Mouse (Mus musculus) small intestine, adult 2 months (tissue): ENCODE data around the gene Cog3. TPM values are rescaled to one million over a fixed set of nuclear protein-coding genes. Genes with fewer than 3 reads are reported as not detected.
"Not testable (repeated sequence)": the region's sequence is repeated elsewhere in the genome, so short reads cannot be mapped to it uniquely, and the experiment has no call there.

ENCODE experiments used
- H3K27ac ChIP-seq: fragments of 200-500 bp; 2 replicates; pipeline ENCODE4 v1.5.1; 2012; ENCODE audit warnings: low read depth, low read length, control low read depth, inconsistent platforms; ENCODE audit not compliant: insufficient read depth
- H3K27me3 ChIP-seq: fragments of 200-500 bp; 2 replicates; pipeline ENCODE4 v1.6.1; 2012; ENCODE audit warnings: mild to moderate bottlenecking, moderate library complexity, low read length, inconsistent platforms; ENCODE audit not compliant: control insufficient read depth, insufficient read depth
- H3K36me3 ChIP-seq: fragments of 200-500 bp; 2 replicates; pipeline ENCODE4 v1.6.1; 2012; ENCODE audit warnings: mild to moderate bottlenecking, low read length, control low read depth, inconsistent platforms; ENCODE audit not compliant: control insufficient read depth, insufficient read depth
- H3K4me1 ChIP-seq: fragments of 200-500 bp; 2 replicates; pipeline ENCODE4 v1.6.1; 2012; ENCODE audit warnings: low read length, inconsistent platforms, mixed read lengths; ENCODE audit not compliant: control insufficient read depth, insufficient read depth, insufficient read length
- H3K4me3 ChIP-seq: fragments of 200-500 bp; 2 replicates; pipeline ENCODE4 v1.5.1; 2012; ENCODE audit warnings: low read depth, mild to moderate bottlenecking, control low read depth, inconsistent platforms, low read length, moderate library complexity
- CTCF ChIP-seq: fragments of 200-500 bp; IDR thresholded peaks from 2 replicates; pipeline ENCODE4 v1.5.1; 2012; ENCODE audit warnings: low read depth, mild to moderate bottlenecking, control low read depth, inconsistent platforms, low read length, moderate library complexity, mixed read lengths; ENCODE audit not compliant: insufficient replicate concordance, insufficient read length; ENCODE audit errors: extremely low read depth
- POLR2A ChIP-seq: fragments of 200-500 bp; IDR thresholded peaks from 2 replicates; pipeline ENCODE4 v1.6.1; 2012; ENCODE audit warnings: low read depth, mild to moderate bottlenecking, control low read depth, inconsistent platforms, low read length, moderate library complexity
- WGBS: fragments of 180-500 bp; shearing (Covaris S2); methylation state at CpG from one replicate; pipeline ENCODE4 v1.1.7; 2018; 5-methylcytosine and 5-hydroxymethylcytosine counted together
- polyA plus RNA-seq: library from polyadenylated mRNA; depleted of rRNA; stranded (reverse); fragments of >200 nt; gene quantifications from 2 replicates; pipeline ENCODE4 v1.2.3, GENCODE M21; 2012

Gene Cog3
- polyA plus RNA-seq, 1 experiment, result 5.7 TPM

DNA sequence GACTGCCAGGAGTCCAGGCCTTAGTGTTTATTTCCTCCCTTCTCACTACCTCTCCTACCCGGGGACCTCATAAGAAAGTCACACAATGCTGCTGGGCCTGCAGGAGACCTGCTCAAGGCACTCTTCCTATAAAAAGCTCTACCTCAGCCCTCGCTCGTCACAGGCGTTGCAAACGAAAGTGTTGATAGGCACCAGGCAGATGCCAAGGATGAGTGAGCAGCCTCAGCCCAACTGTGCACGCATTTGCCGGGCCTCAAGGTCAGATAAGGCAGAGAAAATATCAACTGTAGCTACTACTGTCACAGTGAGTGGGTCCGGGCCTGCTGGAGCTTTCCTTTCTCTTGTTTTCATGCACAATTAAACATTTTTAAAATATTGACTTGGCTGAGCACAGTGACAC is 19.1 kb upstream of the Cog3 start:
- no peaks in the 10 kb centered on the region for H3K27me3 ChIP-seq
- peaks cover 12% of the 10 kb centered on the region for H3K36me3 ChIP-seq
- H3K4me3 ChIP-seq, result no peak overlapping the region
- WGBS, result 89% methylated on average over 8 of the region's 8 CpGs
- H3K4me1 ChIP-seq, result no peaks in the 10 kb centered on the region
- H3K27ac ChIP-seq, result no peak overlapping the region
- no peak for TF ChIP-seq CTCF
- TF ChIP-seq POLR2A, result no peak

GRCm38 (mm10) chr14:75772407-75772806 is 18.1 kb upstream of the Cog3 start:
- WGBS, result 95% methylated on average over 3 of the region's 3 CpGs
- H3K4me1 ChIP-seq, H3K27ac ChIP-seq, H3K4me3 ChIP-seq, H3K27me3 ChIP-seq: not testable (repeated sequence)
- peaks cover 12% of the 10 kb centered on the region for H3K36me3 ChIP-seq

DNA sequence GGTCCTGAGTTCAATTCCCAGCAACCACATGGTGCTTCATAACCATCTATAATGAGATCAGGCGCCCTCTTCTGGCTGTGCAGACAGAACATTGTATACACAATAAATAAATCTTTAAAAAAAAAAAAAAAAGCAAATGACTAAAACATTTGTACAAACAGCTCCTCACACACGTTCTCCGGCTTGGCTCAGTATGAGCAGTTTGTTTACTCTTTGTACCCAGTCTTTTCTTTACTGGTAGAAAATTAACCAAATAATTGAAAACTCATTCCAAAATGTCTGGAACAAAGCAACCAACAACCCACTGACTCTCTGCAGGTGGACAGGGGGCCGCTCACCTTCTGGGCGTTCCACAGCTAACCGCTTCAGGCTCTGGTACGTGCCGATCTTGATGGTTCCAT is 16.8 kb upstream of the Cog3 start:
- H3K4me1 ChIP-seq, result no peaks in the 10 kb centered on the region
- TF ChIP-seq CTCF, result no peak
- TF ChIP-seq POLR2A, result no peak
- no peaks in the 10 kb centered on the region for H3K27me3 ChIP-seq
- no peak overlapping the region for H3K27ac ChIP-seq
- no peak overlapping the region for H3K4me3 ChIP-seq
- 78% methylated on average over 8 of the region's 8 CpGs for WGBS
- H3K36me3 ChIP-seq, result peaks cover 13% of the 10 kb centered on the region

- no peak for TF ChIP-seq CTCF
- no peak for TF ChIP-seq POLR2A
- H3K4me1 ChIP-seq, result no peaks in the 10 kb centered on the region
- WGBS, result 86% methylated on average over 9 of the region's 9 CpGs
- no peaks in the 10 kb centered on the region for H3K27me3 ChIP-seq
- peaks cover 12% of the 10 kb centered on the region for H3K36me3 ChIP-seq
- no peak overlapping the region for H3K27ac ChIP-seq
- no peak overlapping the region for H3K4me3 ChIP-seq
Observed at GRCm38 (mm10) chr14:75769334-75769733, 15.0 kb upstream of the Cog3 start.

DNA sequence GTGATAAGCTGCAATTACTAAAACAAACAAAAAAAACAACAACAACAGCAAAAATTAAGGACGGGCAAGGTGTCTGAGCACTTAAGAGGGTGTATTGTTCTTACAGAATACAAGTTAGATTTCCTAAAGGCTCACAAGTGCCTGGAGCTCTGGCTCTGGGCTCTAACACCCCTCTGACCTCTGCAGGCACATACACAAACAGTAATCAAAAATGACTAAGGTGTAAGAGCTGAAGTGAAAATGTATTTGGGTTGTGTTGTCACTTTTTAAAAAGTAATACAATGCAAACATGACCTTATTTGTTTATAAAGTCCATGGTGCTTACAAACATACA is 13.9 kb upstream of the Cog3 start:
- no peak overlapping the region for H3K27ac ChIP-seq
- no peaks in the 10 kb centered on the region for H3K4me1 ChIP-seq
- TF ChIP-seq CTCF (no peak), POLR2A (no peak)
- no peaks in the 10 kb centered on the region for H3K27me3 ChIP-seq
- WGBS, result 9% methylated on average over 1 of the region's 1 CpGs
- H3K36me3 ChIP-seq, result peaks cover 12% of the 10 kb centered on the region
- no peak overlapping the region for H3K4me3 ChIP-seq

GRCm38 (mm10) chr14:75767492-75768274 is 13.4 kb upstream of the Cog3 start:
- 53% methylated on average over 17 of the region's 17 CpGs for WGBS
- TF ChIP-seq POLR2A (no peak), CTCF (peak; percentile 61; the same call in 1 of the 2 replicates)
- Histone ChIP-seq H3K4me3 (no peak overlapping the region), H3K36me3 (peaks cover 12% of the 10 kb centered on the region), H3K27me3 (no peaks in the 10 kb centered on the region), H3K27ac (no peak overlapping the region), H3K4me1 (no peaks in the 10 kb centered on the region)

DNA sequence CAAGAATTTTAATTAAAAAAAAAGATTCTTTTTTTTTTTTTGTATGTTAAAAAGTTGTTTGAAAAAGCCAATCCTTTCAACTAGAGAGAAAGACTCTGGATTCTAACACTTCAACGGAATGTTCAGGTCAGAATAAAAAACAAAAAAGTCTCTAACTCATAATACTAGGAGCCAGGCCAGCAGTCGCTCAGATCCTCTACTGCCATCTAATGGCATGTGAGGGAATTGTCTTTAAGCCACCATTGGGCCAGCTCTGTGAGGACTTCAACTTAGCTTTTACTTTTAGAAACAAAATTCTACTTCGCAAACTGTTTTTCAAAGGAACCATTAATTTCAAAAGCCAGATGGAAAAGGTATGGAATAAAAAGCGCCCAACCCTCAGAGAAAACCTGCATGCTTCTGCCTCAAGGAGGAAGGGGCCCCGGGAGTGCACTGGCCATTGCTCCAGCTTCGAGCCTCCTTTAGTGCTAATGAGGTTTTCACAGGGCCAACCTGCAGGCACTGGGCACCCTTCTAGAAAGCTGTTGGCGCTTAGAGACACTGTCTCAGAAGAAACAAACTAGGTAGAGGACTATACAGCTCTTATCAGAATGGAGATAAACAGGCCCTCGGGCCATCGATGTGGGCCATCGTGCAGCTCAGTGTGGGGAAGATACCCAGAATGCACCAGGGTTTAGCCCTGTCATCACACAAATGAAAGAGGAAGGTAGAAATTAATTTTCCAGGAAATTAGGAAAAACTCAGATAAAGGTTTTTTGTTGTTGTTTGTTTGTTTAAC is 6.9 kb upstream of the Cog3 start:
- Histone ChIP-seq H3K27ac (no peak overlapping the region), H3K36me3 (0 out of 2 replicates have a peak, but pooled peaks cover 1% of the 10 kb centered on the region), H3K27me3 (no peaks in the 10 kb centered on the region), H3K4me1 (no peaks in the 10 kb centered on the region), H3K4me3 (no peak overlapping the region)
- 62% methylated on average over 10 of the region's 10 CpGs for WGBS
- TF ChIP-seq POLR2A (no peak), CTCF (peak; percentile 49; the same call in 1 of the 2 replicates)
